Comparison of ENCODE assay signal across 8 mouse cellular contexts in the genomic region with DNA sequence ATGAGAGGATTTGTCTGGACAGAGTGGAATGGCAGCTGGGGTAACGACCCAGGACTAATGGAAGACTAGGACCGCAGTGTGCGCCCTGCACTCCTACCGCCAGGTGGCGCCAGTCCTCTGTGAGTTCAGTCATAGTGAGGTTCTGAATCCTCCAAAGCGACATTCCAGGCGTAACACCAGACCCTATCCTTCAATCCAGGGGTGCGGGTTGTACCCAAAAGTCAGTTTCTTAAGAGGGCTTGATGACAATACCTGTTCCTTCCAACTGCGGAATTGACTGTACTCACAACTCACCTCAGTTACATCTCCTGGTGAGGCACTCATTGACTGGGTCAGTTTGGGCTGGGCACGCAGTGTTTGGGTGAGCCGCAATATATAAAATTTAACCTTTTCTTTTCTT. TPM values are rescaled to one million over a fixed set of nuclear protein-coding genes. Genes with fewer than 3 reads are reported as not detected.
A peak's percentile ranks its signal among the peaks of the same experiment; 100 is the strongest.
DNase-seq lines count a peak whose midpoint lies in the region; ATAC-seq lines count a peak whose summit lies in the region.

No protein-coding gene starts in this region.

- intact Hi-C loops in gastrocnemius, postnatal 14 days (cut with DNase I; ENCODE audit: low total_unique reads): loop anchor here (2.0 kb wide), 1 partner anchor 123 kb away; no protein-coding TSS in a partner anchor

- no peak overlapping the region for H3K4me2 ChIP-seq in heart, embryonic 11.5 days
- no peak overlapping the region for H3K4me2 ChIP-seq in intestine, embryonic 16.5 days (ENCODE audit: low read depth, low read length)
- H3K4me2 ChIP-seq in limb, embryonic 12.5 days: no peak overlapping the region
- H3K4me2 ChIP-seq in midbrain, embryonic 13.5 days (replicated peaks): no peak overlapping the region

- no peaks in the 10 kb centered on the region for H3K9me3 ChIP-seq in heart, embryonic 11.5 days (replicated peaks; ENCODE audit: control insufficient read depth, low read length)
- H3K9me3 ChIP-seq in intestine, embryonic 16.5 days (ENCODE audit: control insufficient read depth, low read length): no peaks in the 10 kb centered on the region
- H3K9me3 ChIP-seq in limb, embryonic 12.5 days: no peaks in the 10 kb centered on the region
- H3K9me3 ChIP-seq in midbrain, embryonic 13.5 days: no peaks in the 10 kb centered on the region

- no peaks in the 10 kb centered on the region for H3K27me3 ChIP-seq in heart, embryonic 11.5 days (ENCODE audit: control insufficient read depth, insufficient read depth, low read length)
- H3K27me3 ChIP-seq in intestine, embryonic 16.5 days (replicated peaks; ENCODE audit: control insufficient read depth, insufficient read depth, low read length): no peaks in the 10 kb centered on the region
- peaks cover 5% of the 10 kb centered on the region; the same call in 1 of the 2 replicates for H3K27me3 ChIP-seq in limb, embryonic 12.5 days
- no peaks in the 10 kb centered on the region for H3K27me3 ChIP-seq in midbrain, embryonic 13.5 days

- no peak overlapping the region for H3K27ac ChIP-seq in heart, embryonic 11.5 days (ENCODE audit: low read depth, low read length)
- H3K27ac ChIP-seq in intestine, embryonic 16.5 days (ENCODE audit: low read length): no peak overlapping the region
- no peak overlapping the region for H3K27ac ChIP-seq in limb, embryonic 12.5 days
- H3K27ac ChIP-seq in midbrain, embryonic 13.5 days: no peak overlapping the region

- no peaks in the 10 kb centered on the region for H3K36me3 ChIP-seq in heart, embryonic 11.5 days (ENCODE audit: control insufficient read depth, insufficient read depth, low read length)
- no peaks in the 10 kb centered on the region for H3K36me3 ChIP-seq in intestine, embryonic 16.5 days (ENCODE audit: control insufficient read depth, insufficient read depth, low read length)
- H3K36me3 ChIP-seq in limb, embryonic 12.5 days: no peaks in the 10 kb centered on the region
- H3K36me3 ChIP-seq in midbrain, embryonic 13.5 days: no peaks in the 10 kb centered on the region

- no peaks in the 10 kb centered on the region for H3K4me1 ChIP-seq in heart, embryonic 11.5 days (ENCODE audit: control insufficient read depth, insufficient read depth, low read length)
- peaks cover 5% of the 10 kb centered on the region; the same call in 1 of the 2 replicates for H3K4me1 ChIP-seq in intestine, embryonic 16.5 days (ENCODE audit: control insufficient read depth, insufficient read depth, low read length)
- no peaks in the 10 kb centered on the region for H3K4me1 ChIP-seq in limb, embryonic 12.5 days (replicated peaks)
- H3K4me1 ChIP-seq in midbrain, embryonic 13.5 days (replicated peaks): no peaks in the 10 kb centered on the region

- 20% methylated on average over 11 of the region's 11 CpGs for WGBS in heart, embryonic 11.5 days (ENCODE audit: insufficient replicate concordance)
- 19% methylated on average over 11 of the region's 11 CpGs for WGBS in intestine, embryonic 16.5 days
- WGBS in limb, embryonic 12.5 days: 20% methylated on average over 11 of the region's 11 CpGs
- 19% methylated on average over 11 of the region's 11 CpGs for WGBS in midbrain, embryonic 13.5 days

- ATAC-seq in heart, embryonic 11.5 days (replicated peaks; ENCODE audit: insufficient number of reproducible peaks, low FRiP score, low TSS enrichment): no peak
- ATAC-seq in common myeloid progenitor, adult 5-6 weeks (replicated peaks; ENCODE audit: low read depth, poor library complexity, severe bottlenecking): peak; percentile 88
- ATAC-seq in intestine, embryonic 16.5 days: peak; percentile 82
- peak; percentile 71; the same call in 1 of the 2 replicates for ATAC-seq in limb, embryonic 12.5 days (ENCODE audit: insufficient number of reproducible peaks, insufficient read depth, low FRiP score, low TSS enrichment, low read depth)
- peak; percentile 90 for ATAC-seq in midbrain, embryonic 13.5 days

- DNase-seq in heart, adult 11 months: peak; percentile 94
- DNase-seq in gastrocnemius, postnatal 14 days: peak; percentile 76
- peak; percentile 32 to 71 for DNase-seq in spleen, adult 18-20 months

- no peak overlapping the region for H3K4me3 ChIP-seq in heart, embryonic 11.5 days (ENCODE audit: low read depth, low read length)
- no peak overlapping the region for H3K4me3 ChIP-seq in intestine, embryonic 16.5 days (ENCODE audit: low read length)
- H3K4me3 ChIP-seq in limb, embryonic 12.5 days (replicated peaks): no peak overlapping the region
- no peak overlapping the region for H3K4me3 ChIP-seq in midbrain, embryonic 13.5 days (replicated peaks)

- no peak overlapping the region for H3K9ac ChIP-seq in heart, embryonic 11.5 days (ENCODE audit: low read depth, low read length)
- H3K9ac ChIP-seq in intestine, embryonic 16.5 days (ENCODE audit: low read depth, low read length): no peak overlapping the region
- H3K9ac ChIP-seq in limb, embryonic 12.5 days (replicated peaks): no peak overlapping the region
- no peak overlapping the region for H3K9ac ChIP-seq in midbrain, embryonic 13.5 days (replicated peaks)

RNA-seq across cellular contexts. Expression of a gene that starts 9.2 kb away (rescaled TPM):
- polyA plus RNA-seq in heart, embryonic 11.5 days (2014; fragmentation: Nextera tagmentation; extraction: Ambion mirVana): 0.04 TPM in 1 of 2 replicates, not detected in the other
- total RNA-seq in common myeloid progenitor, adult 5-6 weeks (2017): 0.14 and 0.29 TPM in 2 replicates
- under 1 TPM in 1 of 2 experiments, not detected in 1; 0.07 TPM for total RNA-seq in gastrocnemius, postnatal 14 days (2021)
- polyA plus RNA-seq in intestine, embryonic 16.5 days (2015; fragmentation: Nextera tagmentation; extraction: Ambion mirVana): 0.02 and 0.09 TPM in 2 replicates
- polyA plus RNA-seq in limb, embryonic 12.5 days (2016; fragmentation: Nextera tagmentation; extraction: Ambion mirVana): 0.17 and 0.34 TPM in 2 replicates
- polyA plus RNA-seq in midbrain, embryonic 13.5 days (2015; fragmentation: Nextera tagmentation; extraction: Ambion mirVana): 5.5 and 6.6 TPM in 2 replicates

RNA-seq across cellular contexts. Expression of a gene that starts 20.6 kb away (rescaled TPM):
- 17.7 and 20.4 TPM in 2 replicates for polyA plus RNA-seq in heart, embryonic 11.5 days (2014; fragmentation: Nextera tagmentation; extraction: Ambion mirVana)
- total RNA-seq in common myeloid progenitor, adult 5-6 weeks (2017): 18.4 and 22.4 TPM in 2 replicates
- 10 to 100 TPM; 27.8 to 28.7 TPM for total RNA-seq in gastrocnemius, postnatal 14 days (2021)
- polyA plus RNA-seq in intestine, embryonic 16.5 days (2015; fragmentation: Nextera tagmentation; extraction: Ambion mirVana): 16.4 and 20.0 TPM in 2 replicates
- polyA plus RNA-seq in limb, embryonic 12.5 days (2016; fragmentation: Nextera tagmentation; extraction: Ambion mirVana): 14.1 and 16.6 TPM in 2 replicates
- polyA plus RNA-seq in midbrain, embryonic 13.5 days (2015; fragmentation: Nextera tagmentation; extraction: Ambion mirVana): 13.0 and 14.5 TPM in 2 replicates
